ENCODE assay signal across 18 mouse cellular contexts in the genomic region with DNA sequence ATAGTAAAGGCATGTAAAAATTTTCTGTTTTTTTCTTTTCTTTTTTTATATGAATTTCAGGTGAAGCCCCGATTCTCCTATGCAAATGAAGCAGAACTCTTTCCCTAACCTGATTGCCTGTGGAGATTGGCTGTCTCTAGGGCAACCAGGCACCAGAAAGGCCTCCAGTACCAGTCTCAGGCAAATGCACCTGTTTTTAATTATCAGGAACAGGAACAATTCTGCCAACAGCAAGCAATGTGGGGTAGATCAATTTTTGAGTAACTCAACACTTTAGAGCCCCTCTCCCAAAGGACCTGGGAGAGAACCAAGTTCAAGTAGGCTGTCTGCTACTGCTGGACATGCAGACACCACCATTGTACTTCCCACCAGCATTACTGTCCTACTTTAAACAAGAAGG.
A peak's percentile ranks its signal among the peaks of the same experiment; 100 is the strongest.
DNase-seq lines count a peak whose midpoint lies in the region; ATAC-seq lines count a peak whose summit lies in the region.
"Had no signal": no experiment of that assay in that cellular context is flagged by ENCODE, and none has a peak within 500 bp of the region (broad histone marks: within the 10 kb centered on the region; RNA-seq: fewer than 3 reads in every experiment).

No protein-coding gene starts in this region.

- peak; percentile 52; the same call in 1 of the 2 replicates for ATAC-seq in limb, embryonic 12.5 days (ENCODE audit: insufficient number of reproducible peaks, insufficient read depth, low FRiP score, low TSS enrichment, low read depth)
- no peak for ATAC-seq in forebrain, embryonic 12.5 days (ENCODE audit: low FRiP score)
- ATAC-seq: forebrain, embryonic 14.5 days; forebrain, embryonic 16.5 days had no signal

- no peak overlapping the region for H3K4me3 ChIP-seq in limb, embryonic 10.5 days
- H3K4me3 ChIP-seq in limb, embryonic 12.5 days (replicated peaks) = no peak overlapping the region
- no peak overlapping the region for H3K4me3 ChIP-seq in forebrain, embryonic 12.5 days (replicated peaks)
- H3K4me3 ChIP-seq: embryonic facial prominence, embryonic 12.5 days had no signal

- 74% methylated on average over 1 of the region's 1 CpGs for WGBS in limb, embryonic 10.5 days
- WGBS in limb, embryonic 12.5 days = 52% methylated on average over 1 of the region's 1 CpGs
- WGBS in forebrain, embryonic 12.5 days = 77% methylated on average over 1 of the region's 1 CpGs

- peaks cover 5% of the 10 kb centered on the region for H3K4me1 ChIP-seq in limb, embryonic 10.5 days
- no peaks in the 10 kb centered on the region for H3K4me1 ChIP-seq in limb, embryonic 12.5 days (replicated peaks)
- H3K4me1 ChIP-seq in forebrain, embryonic 12.5 days = peaks cover 7% of the 10 kb centered on the region; the same call in 1 of the 2 replicates
- H3K4me1 ChIP-seq: embryonic facial prominence, embryonic 12.5 days had no signal

- no peak overlapping the region for H3K27ac ChIP-seq in limb, embryonic 10.5 days
- H3K27ac ChIP-seq in limb, embryonic 12.5 days = no peak overlapping the region
- H3K27ac ChIP-seq in forebrain, embryonic 12.5 days = no peak overlapping the region
- H3K27ac ChIP-seq: embryonic facial prominence, embryonic 12.5 days had no signal

- no peaks in the 10 kb centered on the region for H3K36me3 ChIP-seq in limb, embryonic 10.5 days
- H3K36me3 ChIP-seq in limb, embryonic 12.5 days = no peaks in the 10 kb centered on the region
- no peaks in the 10 kb centered on the region for H3K36me3 ChIP-seq in forebrain, embryonic 12.5 days (replicated peaks)
- H3K36me3 ChIP-seq: embryonic facial prominence, embryonic 12.5 days had no signal

- no peaks in the 10 kb centered on the region for H3K9me3 ChIP-seq in limb, embryonic 10.5 days (replicated peaks)
- H3K9me3 ChIP-seq in limb, embryonic 12.5 days = no peaks in the 10 kb centered on the region
- H3K9me3 ChIP-seq in forebrain, embryonic 12.5 days = no peaks in the 10 kb centered on the region
- H3K9me3 ChIP-seq: embryonic facial prominence, embryonic 12.5 days had no signal

- H3K27me3 ChIP-seq in limb, embryonic 10.5 days (ENCODE audit: low read depth, poor library complexity, severe bottlenecking) = no peaks in the 10 kb centered on the region
- H3K27me3 ChIP-seq in limb, embryonic 12.5 days = no peaks in the 10 kb centered on the region
- H3K27me3 ChIP-seq in forebrain, embryonic 12.5 days = no peaks in the 10 kb centered on the region
- H3K27me3 ChIP-seq: embryonic facial prominence, embryonic 12.5 days had no signal

- H3K4me2 ChIP-seq in limb, embryonic 12.5 days = no peak overlapping the region
- no peak overlapping the region for H3K4me2 ChIP-seq in forebrain, embryonic 12.5 days
- H3K4me2 ChIP-seq: embryonic facial prominence, embryonic 12.5 days had no signal

- H3K9ac ChIP-seq in limb, embryonic 12.5 days (replicated peaks) = no peak overlapping the region
- H3K9ac ChIP-seq in forebrain, embryonic 12.5 days = no peak overlapping the region
- H3K9ac ChIP-seq: embryonic facial prominence, embryonic 12.5 days had no signal

- peak; percentile 26 for DNase-seq in embryo, embryonic 11 days
- DNase-seq in embryo, embryonic 10 days (ENCODE audit: low spot score) = no peak
- peak; percentile 52 for DNase-seq in forelimb bud, embryonic 11.5 days (ENCODE audit: low read depth, low spot score)
- DNase-seq in limb, embryonic 10.5 days (ENCODE audit: low spot score) = peak; percentile 34
- no peak for DNase-seq in adrenal gland, postnatal 10 days
- DNase-seq: adrenal gland, adult 2 months; adrenal gland, postnatal 14 days; adrenal gland, postnatal 36 days; cerebellum, adult 11-12 months; cerebellum, adult 2 months; cerebellum, adult 9-10 months; cerebellum, postnatal 10 days; cerebellum, postnatal 25 days had no signal

Comparison
In these comparisons a context has a peak if more than half of its experiments do, and no peak if none do; other contexts are left out.
1. DNase-seq: peak in embryo, embryonic 11 days (single experiment), forelimb bud, embryonic 11.5 days (single experiment) and limb, embryonic 10.5 days (single experiment); none in embryo, embryonic 10 days (single experiment) and adrenal gland, postnatal 10 days (single experiment).